In the genomic region with DNA sequence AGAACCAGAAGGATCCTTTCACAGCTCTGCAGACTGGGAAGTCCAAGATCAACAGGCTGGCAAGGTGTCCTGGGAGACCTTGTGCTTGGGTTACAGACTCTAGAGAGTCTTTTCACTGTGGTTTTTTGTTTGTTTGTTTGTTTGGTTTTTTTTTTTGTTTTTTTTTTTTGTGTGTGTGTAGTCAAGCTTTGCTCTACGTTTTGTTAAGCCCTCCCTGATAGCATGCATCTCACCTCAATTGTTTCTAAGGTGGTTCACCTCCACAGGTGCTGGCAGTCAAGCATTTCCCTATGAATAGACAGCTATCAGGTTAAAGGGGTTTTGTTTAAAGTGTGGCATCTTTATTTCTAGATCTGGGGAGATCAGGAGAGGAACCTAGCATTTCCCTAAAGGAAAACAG, we compare ENCODE assay signal across 30 mouse cellular contexts.
"Had no signal": no experiment of that assay in that cellular context is flagged by ENCODE, and none has a peak within 500 bp of the region (broad histone marks: within the 10 kb centered on the region; RNA-seq: fewer than 3 reads in every experiment).

No protein-coding gene starts in this region.

- H3K9me3 ChIP-seq: heart, embryonic 12.5 days; heart, embryonic 13.5 days; heart, embryonic 15.5 days; hindbrain, embryonic 10.5 days; hindbrain, embryonic 12.5 days; hindbrain, embryonic 13.5 days; hindbrain, embryonic 15.5 days; intestine, embryonic 15.5 days; kidney, embryonic 15.5 days had no signal

- H3K36me3 ChIP-seq: heart, embryonic 12.5 days; heart, embryonic 13.5 days; heart, embryonic 15.5 days; hindbrain, embryonic 10.5 days; hindbrain, embryonic 12.5 days; hindbrain, embryonic 13.5 days; hindbrain, embryonic 15.5 days; intestine, embryonic 15.5 days; kidney, embryonic 15.5 days had no signal

- H3K9ac ChIP-seq: heart, embryonic 12.5 days; heart, embryonic 13.5 days; heart, embryonic 15.5 days; hindbrain, embryonic 12.5 days; hindbrain, embryonic 13.5 days; hindbrain, embryonic 14.5 days; hindbrain, embryonic 15.5 days; intestine, embryonic 15.5 days; kidney, embryonic 15.5 days had no signal

- H3K4me1 ChIP-seq: intestine, embryonic 15.5 days; kidney, embryonic 15.5 days had no signal

- H3K4me3 ChIP-seq: heart, embryonic 12.5 days; heart, embryonic 13.5 days; heart, embryonic 15.5 days; hindbrain, embryonic 10.5 days; hindbrain, embryonic 12.5 days; hindbrain, embryonic 13.5 days; hindbrain, embryonic 15.5 days; intestine, embryonic 15.5 days; kidney, embryonic 15.5 days; layer of hippocampus, adult 2 months; left cerebral cortex, adult 2 months had no signal

- DNase-seq: heart, postnatal 10 days; heart, postnatal 14 days; heart, postnatal 36 days; heart, postnatal 4 days; kidney, adult 11 months; kidney, adult 18-20 months; kidney, adult 2 months; kidney, adult 8-10 months; kidney, adult 9 months; kidney, postnatal 10 days; kidney, postnatal 14 days; kidney, postnatal 25 days; kidney, postnatal 36 days; kidney, postnatal 4 days; layer of hippocampus, adult 9-11 months; layer of hippocampus, postnatal 36 days had no signal

- H3K27ac ChIP-seq: heart, embryonic 13.5 days; heart, embryonic 15.5 days; hindbrain, embryonic 10.5 days; hindbrain, embryonic 12.5 days; hindbrain, embryonic 13.5 days; hindbrain, embryonic 14.5 days; hindbrain, embryonic 15.5 days; hindbrain, postnatal 0 days; intestine, embryonic 15.5 days; kidney, embryonic 15.5 days; kidney, postnatal 0 days; layer of hippocampus, adult 2 months; left cerebral cortex, adult 2 months had no signal
